Mouse (Mus musculus): Measurements from ENCODE around the gene Tigar.

The Tigar gene

DNA sequence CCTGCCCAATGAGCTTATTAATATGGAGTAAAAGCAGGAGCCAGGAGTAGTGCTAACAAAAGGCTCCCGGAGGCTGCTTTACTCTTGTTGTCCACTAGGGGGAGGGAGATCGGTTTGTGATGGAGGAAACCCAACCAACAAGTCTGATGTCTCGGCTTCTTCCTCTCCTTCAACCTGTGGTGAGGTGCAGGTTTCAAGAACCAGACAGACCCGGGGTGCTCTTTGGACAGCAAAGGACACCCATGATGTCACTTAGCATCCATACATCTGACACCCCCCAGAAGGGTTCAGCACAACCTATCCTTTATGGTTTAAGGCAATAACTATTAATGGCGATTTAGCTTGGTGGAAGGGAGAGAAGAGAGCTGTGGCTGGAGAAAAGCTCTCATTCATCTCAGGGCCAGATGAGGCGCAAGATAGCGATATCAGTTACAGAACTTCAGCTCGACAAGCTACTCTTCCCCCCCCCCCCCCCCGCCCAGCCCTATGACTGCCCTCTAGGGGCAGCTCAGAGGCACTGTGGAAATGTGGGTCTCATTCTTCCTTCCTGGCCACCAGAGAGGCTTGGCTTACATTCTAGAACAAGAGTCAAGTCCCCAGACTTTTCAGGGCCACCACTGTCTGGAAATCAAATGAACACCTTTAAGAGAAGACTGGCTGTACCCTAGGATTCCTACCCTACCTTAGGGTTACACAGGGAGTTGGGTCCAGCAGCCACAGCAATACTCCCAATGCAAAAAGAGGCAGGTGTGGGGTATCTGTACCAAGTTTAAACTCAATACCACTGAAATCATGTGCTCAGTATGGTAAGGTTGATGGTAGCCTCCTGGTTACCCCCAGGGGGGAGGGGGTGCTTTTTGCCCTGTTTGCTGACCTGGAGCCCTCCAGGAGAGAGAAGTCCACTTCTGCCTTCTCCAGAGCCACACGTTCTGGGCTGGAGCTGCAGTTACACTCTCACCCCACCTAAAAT, 33.1 kb upstream of the Tigar start:
- DNase-seq (ENCODE audit: low spot score in 2 of 2) = no peak

- DNase-seq (ENCODE audit: low spot score in 2 of 2) = no peak
Observed at GRCm38 (mm10) chr6:127138962-127139361, 29.6 kb upstream of the Tigar start.

DNA sequence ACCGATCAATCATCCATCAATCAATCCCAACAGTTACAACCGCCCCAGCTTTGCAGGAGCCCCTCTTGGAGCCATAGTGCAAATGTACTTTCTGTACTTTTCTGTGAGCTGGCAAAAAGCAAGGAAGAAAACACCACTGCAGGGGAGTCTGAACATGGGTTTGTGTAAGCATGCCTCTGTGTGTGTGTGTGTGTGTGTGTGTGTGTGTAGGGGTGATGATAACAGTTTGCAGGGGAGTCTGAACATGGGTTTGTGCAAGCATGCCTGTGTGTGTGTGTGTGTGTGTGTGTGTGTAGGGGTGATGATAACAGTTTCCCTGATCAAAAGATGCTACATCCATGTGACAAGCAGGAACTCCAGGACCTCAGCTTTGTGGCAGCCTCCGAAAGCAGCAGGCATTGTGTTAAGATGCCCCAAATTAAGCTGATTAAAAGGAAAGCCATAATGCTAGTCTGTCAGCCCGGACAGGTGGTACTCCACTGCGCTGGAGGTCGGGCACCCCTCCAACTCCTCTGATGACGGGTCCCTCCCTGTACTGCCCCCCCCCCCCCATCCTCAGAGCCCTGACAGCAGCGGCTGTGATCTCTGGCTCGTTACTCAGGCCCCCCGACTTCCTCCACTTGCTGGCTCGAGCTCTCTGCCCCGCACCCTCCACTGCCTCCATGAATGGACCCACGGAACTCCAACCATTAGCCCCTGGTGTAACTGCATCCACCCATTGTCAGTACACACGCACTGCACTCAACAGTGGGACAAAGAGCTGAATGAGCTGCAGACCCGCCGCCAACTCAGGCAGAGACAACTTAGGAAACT, 24.3 kb upstream of the Tigar start:
- DNase-seq (ENCODE audit: low spot score in 2 of 2) = no peak

DNA sequence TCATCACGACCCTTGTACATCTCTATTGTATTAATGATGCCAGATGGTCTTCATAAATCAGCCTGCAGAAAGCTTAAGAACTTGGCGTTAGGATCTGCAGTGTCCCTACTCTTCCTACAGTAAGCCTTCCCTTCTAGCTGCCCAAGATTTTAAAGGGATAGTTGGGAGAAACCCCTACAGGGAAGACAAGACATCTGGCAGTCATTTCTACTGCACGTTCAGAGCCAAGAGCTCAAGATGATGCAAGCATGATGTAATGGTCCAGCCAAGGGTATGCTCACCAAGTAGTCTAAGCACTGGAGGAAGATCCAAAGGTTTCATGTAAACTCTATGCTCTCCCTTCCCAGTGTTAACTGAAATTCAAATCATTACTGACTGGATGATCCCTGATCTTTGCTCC, 23.4 kb upstream of the Tigar start:
- DNase-seq (ENCODE audit: low spot score in 2 of 2) = no peak

DNA sequence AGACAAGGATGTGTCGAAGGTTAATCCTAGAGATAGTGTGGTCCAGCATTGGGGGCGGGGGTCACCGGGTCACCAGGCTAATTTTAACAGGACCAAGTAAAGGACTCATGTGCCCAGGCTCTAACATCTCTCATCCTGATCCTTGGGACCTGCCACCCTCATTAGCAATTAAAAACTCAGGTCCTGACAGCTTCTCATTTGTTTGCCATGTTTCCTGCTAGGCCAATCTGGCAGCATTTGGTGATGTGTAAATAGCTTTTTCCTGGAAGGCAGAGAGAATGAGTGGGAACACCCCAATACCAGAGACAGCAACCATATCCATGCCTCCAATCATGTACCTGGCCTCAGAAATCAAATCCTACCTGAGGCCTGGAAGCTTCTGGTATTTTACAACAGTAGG, 22.6 kb upstream of the Tigar start:
- no peak for DNase-seq (ENCODE audit: low spot score in 2 of 2)

DNA sequence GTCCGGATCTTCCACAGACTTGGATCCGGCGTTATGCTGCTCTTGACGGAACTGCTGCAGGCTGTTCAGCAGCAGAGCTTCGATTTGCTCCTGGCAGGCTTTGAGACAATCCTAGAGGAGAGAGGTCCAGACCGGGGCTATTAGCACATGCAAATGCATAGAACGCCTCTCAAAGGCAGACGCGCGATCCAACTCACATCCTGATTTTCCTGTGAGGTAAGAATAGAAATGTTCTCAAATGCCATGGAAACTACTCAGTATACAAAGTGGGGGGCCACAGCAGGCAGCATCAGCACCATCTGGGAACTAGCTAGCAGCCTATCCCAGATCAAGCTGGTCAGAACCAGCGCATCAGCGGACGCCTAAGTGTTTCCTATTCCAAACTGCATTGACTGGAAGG, 21.0 kb upstream of the Tigar start:
- no peak for DNase-seq (ENCODE audit: low spot score in 2 of 2)

- DNase-seq (ENCODE audit: low spot score in 2 of 2) = no peak
Observed at GRCm38 (mm10) chr6:127129659-127130058, 20.3 kb upstream of the Tigar start.

GRCm38 (mm10) chr6:127123506-127123905, 14.1 kb upstream of the Tigar start:
- no peak for DNase-seq (ENCODE audit: low spot score in 2 of 2)

DNA sequence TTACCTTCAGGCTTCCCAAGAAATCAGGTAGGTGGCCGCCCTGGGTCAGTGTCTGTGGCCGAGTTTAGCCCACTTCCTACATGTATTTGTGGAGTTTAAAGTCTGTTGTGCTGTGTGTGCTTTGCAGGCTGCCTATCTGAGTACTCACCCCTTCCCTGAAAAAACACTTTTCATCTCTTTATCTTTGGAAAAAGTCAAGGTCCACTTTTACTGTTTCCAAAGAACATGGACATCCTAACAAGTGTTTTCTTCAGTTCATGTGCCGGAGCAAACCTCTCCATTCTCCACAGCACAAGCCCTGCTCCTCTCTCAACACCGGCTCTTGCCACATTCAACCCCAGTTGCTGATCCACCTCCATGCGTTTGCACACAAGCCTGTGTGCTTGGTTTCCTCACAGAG, 13.6 kb upstream of the Tigar start:
- DNase-seq (ENCODE audit: low spot score in 2 of 2) = no peak

DNA sequence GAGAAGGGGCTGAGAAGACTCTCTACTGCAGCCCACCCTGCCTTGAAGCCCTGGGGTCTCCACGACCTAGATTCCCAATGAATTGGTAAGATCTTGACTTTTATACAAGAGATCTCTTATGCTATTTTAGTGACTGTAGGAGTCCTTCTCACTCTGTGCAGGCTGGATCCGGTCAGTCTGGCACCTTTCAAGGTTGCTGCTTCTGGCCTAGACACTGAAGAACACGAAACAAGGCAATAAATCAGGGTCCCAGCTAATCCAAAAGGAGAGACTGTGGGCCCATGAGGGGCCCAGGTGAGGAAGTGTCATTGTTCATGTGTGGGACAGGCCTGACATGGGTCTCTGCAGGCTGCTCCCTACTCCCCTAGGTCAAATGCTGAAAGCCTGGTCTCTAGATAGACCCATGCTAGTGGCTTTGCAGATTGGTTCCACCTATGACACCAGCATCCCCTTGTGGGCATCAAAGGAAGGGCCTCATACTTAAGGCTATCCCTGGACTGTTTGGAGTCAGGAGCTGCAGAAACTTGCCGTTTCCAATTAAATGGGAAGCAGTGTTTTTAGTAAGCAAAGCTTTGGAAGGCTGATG, 13.0 kb upstream of the Tigar start:
- no peak for DNase-seq (ENCODE audit: low spot score in 2 of 2)

- DNase-seq (ENCODE audit: low spot score in 2 of 2) = no peak
Observed at GRCm38 (mm10) chr6:127114753-127115456, 5.5 kb upstream of the Tigar start.

DNA sequence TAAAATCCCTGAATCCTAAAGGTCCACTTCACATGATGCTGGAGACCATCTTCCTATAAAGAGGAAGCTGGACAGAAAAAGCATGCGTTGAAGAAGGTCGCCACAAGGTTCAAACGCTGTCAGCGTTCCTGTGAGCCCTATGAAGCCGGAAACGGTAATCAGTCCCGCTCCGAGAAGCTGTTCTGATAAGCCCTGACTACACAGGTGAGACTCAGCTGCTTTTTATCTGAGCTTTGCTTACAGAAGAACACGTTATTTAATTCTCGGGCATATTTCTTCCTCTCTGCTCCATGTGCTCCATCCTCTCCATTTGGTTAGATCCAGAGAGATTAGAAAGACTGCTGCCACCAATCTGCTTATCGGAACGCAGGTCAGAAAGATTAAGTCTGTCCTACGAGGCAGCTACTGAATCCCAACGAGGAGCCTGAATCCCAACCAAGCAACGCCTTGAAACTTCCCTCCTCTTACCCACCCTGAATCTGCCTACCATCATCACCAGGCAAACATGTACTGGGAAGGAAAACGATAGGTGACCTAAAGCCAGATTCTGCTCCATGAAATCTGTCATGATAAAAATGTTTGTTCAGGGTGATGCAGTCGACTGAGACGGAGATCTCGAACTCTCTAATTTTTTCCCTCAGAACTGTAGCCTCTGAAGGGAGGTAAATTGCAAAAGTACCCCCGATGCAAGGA, 843 bp downstream of the Tigar start:
- no peak for DNase-seq (ENCODE audit: low spot score in 2 of 2)

DNA sequence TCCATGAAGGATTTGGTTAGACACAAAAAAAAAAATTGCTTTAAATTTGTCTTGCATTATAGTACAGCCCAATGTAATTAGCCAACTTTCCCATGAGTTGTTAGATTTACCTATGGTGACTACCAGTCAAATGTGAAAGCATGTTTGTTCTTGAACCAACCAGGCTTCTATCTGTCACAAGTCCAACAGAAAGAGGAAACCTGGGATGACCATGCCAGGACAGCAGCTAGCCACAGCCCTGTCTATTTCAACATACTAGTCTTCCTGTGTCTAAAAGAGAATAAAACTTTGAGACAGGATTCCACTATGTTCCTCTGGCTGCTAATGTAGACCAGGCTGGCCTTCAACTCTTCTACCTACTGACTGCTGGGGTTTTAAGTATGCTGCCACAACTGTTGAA, 1.9 kb downstream of the Tigar start:
- DNase-seq (ENCODE audit: low spot score in 2 of 2) = no peak

DNA sequence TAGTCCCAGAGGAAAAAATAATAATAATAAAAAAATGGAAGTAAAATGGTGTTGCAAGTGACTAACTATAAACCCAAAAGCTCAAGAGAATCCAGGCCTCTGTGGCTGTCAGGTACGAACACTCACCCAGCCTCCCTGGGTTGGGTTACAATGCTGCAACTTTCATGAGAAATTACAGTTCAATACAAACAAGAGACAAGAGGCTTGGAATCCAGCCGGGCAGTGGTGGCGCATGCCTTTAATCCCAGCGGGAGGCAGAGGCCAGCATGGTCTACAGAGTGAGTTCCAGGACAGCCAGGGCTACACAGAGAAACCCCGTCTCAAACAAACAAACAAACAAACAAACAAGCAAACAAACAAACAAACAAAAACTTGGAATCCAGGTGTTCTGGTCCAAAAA, 2.6 kb downstream of the Tigar start:
- DNase-seq (ENCODE audit: low spot score in 2 of 2) = no peak

- DNase-seq (ENCODE audit: low spot score in 2 of 2) = no peak
Observed at GRCm38 (mm10) chr6:127106189-127106588, 3.2 kb downstream of the Tigar start.

- peak in 1 of 2 experiments; percentile 41 for DNase-seq (ENCODE audit: low spot score in 2 of 2)
Observed at GRCm38 (mm10) chr6:127105107-127105506, 4.2 kb downstream of the Tigar start.

DNA sequence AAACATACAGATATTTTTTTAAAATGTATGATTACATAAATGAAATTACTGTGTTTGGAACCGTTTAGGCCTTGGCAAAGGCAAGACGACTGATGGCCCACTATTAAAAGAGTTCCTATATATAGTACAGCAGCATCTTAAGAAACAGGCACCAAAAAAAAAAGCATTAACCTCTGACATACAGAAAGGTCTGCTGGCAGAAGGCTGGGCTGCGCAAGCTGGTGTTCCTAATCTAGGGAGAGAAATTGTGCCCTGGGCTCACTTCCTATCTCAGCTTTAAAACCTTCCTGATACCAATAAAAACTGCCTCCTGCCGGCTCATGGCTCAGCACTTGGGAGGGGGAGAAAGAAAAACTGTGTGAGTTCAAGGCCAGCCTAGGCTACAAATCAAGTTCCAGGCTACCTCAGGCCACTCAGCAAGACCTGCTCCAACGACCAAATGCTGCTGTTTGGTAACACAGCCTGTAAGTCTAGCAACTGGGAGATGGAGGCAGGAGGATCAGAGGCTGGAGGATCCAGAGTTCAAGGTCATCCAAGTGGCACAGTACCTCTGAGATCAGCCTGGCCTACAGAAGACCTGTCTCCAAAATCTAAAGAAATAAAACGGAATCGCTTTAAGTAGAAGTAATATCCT, 4.8 kb downstream of the Tigar start:
- DNase-seq (ENCODE audit: low spot score in 2 of 2) = no peak

DNA sequence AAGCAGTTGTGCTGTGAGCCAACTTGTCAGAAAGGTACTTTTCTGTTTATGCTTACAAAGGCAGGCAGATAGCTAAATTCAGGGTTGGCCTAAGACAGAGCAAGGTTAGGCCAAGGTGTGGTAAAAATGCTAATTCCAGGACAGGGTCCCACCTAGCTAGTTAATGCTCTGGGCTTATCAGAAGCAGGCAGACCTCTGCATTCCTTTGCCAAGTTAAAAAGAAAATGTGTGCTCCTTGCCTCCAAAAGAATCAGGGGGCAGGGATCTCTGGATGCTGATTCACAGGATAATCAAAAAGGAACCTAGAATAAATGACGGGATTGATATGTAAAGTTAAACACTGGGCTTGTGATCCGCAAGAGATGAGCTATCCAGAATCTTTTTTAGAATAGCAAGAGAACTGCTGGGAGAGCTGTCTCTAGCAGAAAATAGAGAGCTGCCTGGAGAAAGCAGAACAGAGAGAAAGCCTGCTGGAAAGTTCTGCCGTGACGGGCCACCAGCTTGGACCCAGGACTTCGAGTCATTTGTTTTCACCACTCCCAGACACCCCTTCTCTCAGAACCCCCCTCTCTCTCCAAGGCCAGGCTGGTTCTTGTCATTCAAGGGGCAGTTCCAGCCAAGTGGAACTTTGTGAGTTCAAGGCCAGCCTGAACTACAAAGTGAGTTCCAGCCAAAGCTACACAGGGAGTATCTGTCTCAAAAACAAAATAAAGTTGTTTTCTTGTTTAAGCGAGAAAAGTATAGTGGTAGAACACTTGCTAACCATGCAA, 5.7 kb downstream of the Tigar start:
- DNase-seq (ENCODE audit: low spot score in 2 of 2) = no peak

- DNase-seq (ENCODE audit: low spot score in 2 of 2) = no peak
Observed at GRCm38 (mm10) chr6:127094565-127094964, 14.8 kb downstream of the Tigar start.

DNA sequence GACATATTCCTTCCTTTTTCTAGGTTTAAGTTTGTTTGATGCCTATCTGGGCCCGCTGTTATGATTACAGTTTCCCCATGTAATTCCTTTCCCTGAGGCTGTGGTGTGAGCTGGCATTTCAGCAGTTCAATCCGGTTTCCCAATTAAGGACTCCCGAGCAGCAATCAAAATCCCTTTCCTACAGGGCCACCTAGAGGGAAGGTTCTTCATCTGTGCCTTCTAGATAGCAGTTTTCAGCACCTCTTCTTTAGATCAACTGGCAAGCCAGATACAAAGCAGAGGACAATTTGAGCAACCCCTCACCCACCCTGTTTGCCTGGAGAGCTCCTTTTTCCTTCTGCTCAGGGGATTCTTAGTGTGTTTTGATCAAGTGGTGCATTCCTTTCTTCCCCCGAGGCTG, 22.6 kb downstream of the Tigar start:
- DNase-seq (ENCODE audit: low spot score in 2 of 2) = peak in 1 of 2 experiments; percentile 34
